Mouse (Mus musculus) heart, adult 18-20 months (tissue): ENCODE data around the gene Gm10408. TPM values are rescaled to one million over a fixed set of nuclear protein-coding genes. Genes with fewer than 3 reads are reported as not detected.
"Not testable (repeated sequence)": the region's sequence is repeated elsewhere in the genome, so short reads cannot be mapped to it uniquely, and the experiment has no call there.

Source experiments
- DNase-seq, 2 experiments: peaks; one replicate each; pipeline ENCODE4 v3.0.0; 2021 to 2022; ENCODE audit warnings: mixed read lengths in 1 of 2
- long read RNA-seq, 2 experiments: library from polyadenylated mRNA; stranded (forward); transcript quantifications; one replicate each; pipeline ENCODE4 v2.0.0; 2021
- total RNA-seq, 2 experiments: library from RNA; stranded (reverse); gene quantifications; 2 replicates each; pipeline ENCODE4 v1.2.3; 2021

Gene Gm10408
- total RNA-seq = not detected
- long read RNA-seq, experiment 1 = 0 reads
- long read RNA-seq, experiment 2 = 0 reads

GRCm38 (mm10) chr14:3449079-3449478, at the start of gene Gm10408:
TSS of gene Gm10408 (plus strand) at chr14:3449379.
- not testable (repeated sequence) for DNase-seq

- DNase-seq = not testable (repeated sequence)
These were observed 36.9 kb upstream of the Gm10408 start, which contains the start of gene Gm10409 for GRCm38 (mm10) chr14:3412314-3412713. TSS of gene Gm10409 (plus strand) at chr14:3412614.

GRCm38 (mm10) chr14:3427803-3428202, 21.4 kb upstream of the Gm10408 start, which contains the start of gene Gm3005:
TSS of gene Gm3005 (plus strand) at chr14:3428103.
- not testable (repeated sequence) for DNase-seq

Other genes with a start within 250 kb of the Gm10408 start
- under 1 TPM; 0.36 to 0.50 TPM for gene D830030K20Rik, start 240.9 kb upstream of the Gm10408 start, total RNA-seq
- gene Gm2956, start 116.8 kb upstream of the Gm10408 start, total RNA-seq = not detected
- gene Gm10413, start 54.3 kb upstream of the Gm10408 start, total RNA-seq = not detected
- under 1 TPM; 0.12 to 0.21 TPM for gene Gm10409, start 36.8 kb upstream of the Gm10408 start, total RNA-seq
- not detected for gene Gm3005, start 21.3 kb upstream of the Gm10408 start, total RNA-seq
- not detected for gene Gm3012, start 185.1 kb downstream of the Gm10408 start, total RNA-seq
- gene Gm3020, start 202.7 kb downstream of the Gm10408 start, total RNA-seq = under 1 TPM; 0.12 to 0.21 TPM
- gene Gm3043, start 239.4 kb downstream of the Gm10408 start, total RNA-seq = not detected